Mouse (Mus musculus) intestine, embryonic 14.5 days (tissue): Measurements from ENCODE around the gene Gpt2. TPM values are rescaled to one million over a fixed set of nuclear protein-coding genes. Genes with fewer than 3 reads are reported as not detected.

Experiments used
- ATAC-seq: fragments of 200-750 bp; cut with Nextera tagmentation; replicated peaks from 2 replicates; pipeline ENCODE4 v1.8.0; 2017; ENCODE audit warnings: low read depth, moderate number of reproducible peaks, moderate TSS enrichment, moderate library complexity; ENCODE audit not compliant: low FRiP score, low TSS enrichment
- DNase-seq: peaks from one replicate; pipeline ENCODE4 v3.0.0-alpha.2; 2018; ENCODE audit warnings: low spot score
- H3K27ac ChIP-seq: fragments of 300-500 bp; sonication (generic); 2 replicates; pipeline ENCODE4 v1.5.1; 2014; ENCODE audit warnings: low read depth, mild to moderate bottlenecking, control low read depth
- H3K27me3 ChIP-seq: fragments of 300-500 bp; sonication (generic); replicated peaks from 2 replicates; pipeline ENCODE4 v1.6.1; 2014; ENCODE audit warnings: low read length, control low read depth; ENCODE audit not compliant: control insufficient read depth, insufficient read depth
- H3K36me3 ChIP-seq: fragments of 300-500 bp; sonication (generic); 2 replicates; pipeline ENCODE4 v1.6.1; 2014; ENCODE audit warnings: low read length, control low read depth; ENCODE audit not compliant: control insufficient read depth, insufficient read depth
- H3K4me1 ChIP-seq: fragments of 300-500 bp; sonication (generic); replicated peaks from 2 replicates; pipeline ENCODE4 v1.6.1; 2014; ENCODE audit warnings: low read length, control low read depth, mixed read lengths; ENCODE audit not compliant: control insufficient read depth, insufficient read depth
- H3K4me2 ChIP-seq: fragments of 300-500 bp; sonication (generic); 2 replicates; pipeline ENCODE4 v1.6.1; 2014; ENCODE audit warnings: low read length
- H3K4me3 ChIP-seq: fragments of 300-500 bp; sonication (generic); 2 replicates; pipeline ENCODE4 v1.5.1; 2014; ENCODE audit warnings: low read depth, low read length, control low read depth, mixed read lengths
- H3K9ac ChIP-seq: fragments of 300-500 bp; sonication (generic); 2 replicates; pipeline ENCODE4 v1.6.1; 2014; ENCODE audit warnings: mild to moderate bottlenecking, low read length
- H3K9me3 ChIP-seq: fragments of 300-500 bp; sonication (generic); 2 replicates; pipeline ENCODE4 v1.6.1; 2016; ENCODE audit warnings: low read length, control low read depth; ENCODE audit not compliant: control insufficient read depth
- WGBS: fragments of 180-500 bp; shearing (Covaris S2); extraction: QIAGEN DNeasy Blood & Tissue Kit; methylation state at CpG from one replicate; pipeline ENCODE4 v1.1.7; 2014; 5-methylcytosine and 5-hydroxymethylcytosine counted together
- polyA plus RNA-seq: library from polyadenylated mRNA; unstranded; fragments of >200 nt; fragmentation: Nextera tagmentation; extraction: Ambion mirVana; gene quantifications from 2 replicates; pipeline ENCODE4 v1.2.1, GENCODE M21; 2014

Gene Gpt2
- polyA plus RNA-seq, 1 experiment from 2014 or later, result 19.7 TPM

GRCm38 (mm10) chr8:85536332-85536731 is 44.0 kb downstream of the Gpt2 start:
- no peak for ATAC-seq
- Histone ChIP-seq H3K9ac (no peak overlapping the region), H3K27me3 (no peaks in the 10 kb centered on the region), H3K4me3 (no peak overlapping the region), H3K4me2 (no peak overlapping the region), H3K27ac (no peak overlapping the region), H3K4me1 (no peaks in the 10 kb centered on the region), H3K36me3 (peaks cover 62% of the 10 kb centered on the region), H3K9me3 (no peaks in the 10 kb centered on the region)
- no peak for DNase-seq
- WGBS, result 93% methylated on average over 2 of the region's 2 CpGs

DNA sequence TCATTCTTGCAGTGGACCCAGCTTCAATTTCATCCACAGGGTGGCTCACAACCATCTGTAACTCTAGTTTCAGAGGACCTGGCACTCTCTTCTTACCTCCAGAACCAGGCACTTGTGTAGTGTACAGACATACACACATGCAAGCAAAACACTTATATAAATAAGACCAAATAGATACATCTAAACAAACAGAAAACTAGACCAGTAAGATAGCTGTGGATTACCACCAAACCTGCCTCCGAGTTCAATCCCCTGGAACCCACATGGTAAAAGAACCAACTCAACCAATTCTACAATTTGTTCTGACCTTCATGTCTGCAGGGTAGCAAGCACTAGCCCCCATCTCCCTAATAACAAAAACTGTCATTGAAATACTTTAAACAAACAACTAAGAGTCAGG is 59.6 kb downstream of the Gpt2 start:
- no peak for ATAC-seq
- Histone ChIP-seq H3K27me3 (no peaks in the 10 kb centered on the region), H3K9me3 (no peaks in the 10 kb centered on the region), H3K9ac (no peak overlapping the region), H3K4me2 (no peak overlapping the region), H3K4me1 (peaks cover 4% of the 10 kb centered on the region), H3K27ac (no peak overlapping the region), H3K4me3 (no peak overlapping the region), H3K36me3 (peaks cover 66% of the 10 kb centered on the region)
- 96% methylated on average over 1 of the region's 1 CpGs for WGBS
- DNase-seq, result no peak

DNA sequence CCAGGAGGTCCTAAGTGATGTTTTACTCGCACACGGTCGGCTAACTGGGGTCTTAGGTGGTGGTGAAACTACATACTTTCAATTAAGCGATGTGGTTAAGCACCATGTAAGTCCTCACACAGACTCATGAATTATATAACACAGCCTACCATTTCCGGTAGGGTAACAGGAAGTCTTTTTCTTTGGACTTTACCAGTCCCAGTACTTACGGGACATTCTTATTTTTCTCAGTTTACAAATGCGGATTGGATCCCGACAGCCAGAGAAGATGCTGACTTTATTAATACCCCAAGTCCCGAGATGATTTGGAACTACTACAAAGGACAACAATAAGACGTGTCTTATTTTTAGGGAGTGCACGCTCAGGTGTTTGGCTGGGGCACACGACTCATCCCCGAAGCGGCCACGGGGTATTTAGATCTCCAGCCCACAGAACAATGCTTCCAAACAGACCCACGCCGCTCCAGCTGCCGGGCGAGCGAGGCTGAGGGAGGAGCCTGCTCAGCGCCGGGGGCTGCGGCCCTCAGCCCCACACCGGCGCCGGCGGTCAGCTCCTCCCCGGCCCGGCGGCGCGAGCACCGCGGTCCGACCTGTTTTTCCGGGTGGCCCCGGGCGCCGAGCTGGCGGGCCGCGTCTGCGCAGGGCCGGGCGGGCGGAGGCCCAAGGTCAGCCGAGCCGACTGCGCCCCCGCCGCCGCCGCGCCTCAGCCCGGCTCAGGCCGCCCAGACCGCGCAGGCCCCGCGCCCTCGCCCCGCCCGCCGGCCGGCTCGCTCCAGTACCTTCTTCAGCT is 62.2 kb downstream of the Gpt2 start:
- 0% methylated on average over 43 of the region's 66 CpGs for WGBS
- H3K9me3 ChIP-seq, result no peaks in the 10 kb centered on the region
- peak; percentile 69 for DNase-seq

GRCm38 (mm10) chr8:85555181-85556145 is 63.1 kb downstream of the Gpt2 start, which contains the start of gene Dnaja2:
Dnaja2 (minus strand) TSS chr8:85555344.
- Histone ChIP-seq H3K27ac (peak within 1 kb of the TSS; percentile 94), H3K4me3 (peak within 1 kb of the TSS; percentile 94), H3K4me2 (peak within 1 kb of the TSS; percentile 97), H3K36me3 (peaks cover 31% of the 10 kb centered on the region), H3K9ac (peak within 1 kb of the TSS; percentile 92), H3K9me3 (no peaks in the 10 kb centered on the region), H3K4me1 (peaks cover 4% of the 10 kb centered on the region), H3K27me3 (no peaks in the 10 kb centered on the region)
- under 1% methylated on average over 71 of the region's 77 CpGs for WGBS
- peak; percentile 97 for DNase-seq
- ATAC-seq, result peak; percentile 94

More for the DNA sequence above, 62.2 kb downstream of the Gpt2 start:
- peak; percentile 86 for ATAC-seq
- Histone ChIP-seq H3K4me1 (peaks cover 4% of the 10 kb centered on the region), H3K27ac (peak overlapping the region; percentile 94), H3K27me3 (no peaks in the 10 kb centered on the region), H3K36me3 (peaks cover 40% of the 10 kb centered on the region), H3K4me3 (peak overlapping the region; percentile 94), H3K9ac (peak overlapping the region; percentile 92), H3K4me2 (peak overlapping the region; percentile 97)

DNA sequence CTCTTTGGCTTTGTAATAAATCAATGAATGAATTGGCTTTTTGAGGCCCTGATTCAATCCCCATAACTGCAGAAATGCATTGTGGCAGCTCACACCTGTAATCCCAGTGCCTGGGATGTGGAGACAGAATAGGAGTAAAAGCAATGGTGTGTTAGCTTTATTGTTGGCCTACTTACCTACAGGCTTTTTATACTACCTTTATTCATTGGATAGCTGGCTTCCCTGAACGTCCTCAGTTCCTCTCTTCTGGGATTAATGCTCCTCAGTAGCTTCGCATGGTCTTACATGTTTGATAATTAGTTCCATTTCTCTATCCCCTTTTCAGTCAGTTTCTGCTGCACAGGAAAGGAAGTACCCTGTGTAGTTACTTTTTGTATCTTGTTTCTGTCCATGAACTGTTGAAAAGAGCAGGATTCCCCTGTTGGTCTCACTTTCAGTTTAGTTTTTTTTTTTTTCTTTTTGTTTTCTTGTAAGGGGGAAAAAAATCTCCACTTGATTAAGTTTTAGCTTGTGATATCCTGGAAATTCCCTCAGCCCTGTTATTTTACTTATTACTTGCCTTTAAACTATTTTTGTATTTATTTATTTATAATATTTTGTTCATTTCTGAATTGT is 64.7 kb downstream of the Gpt2 start:
- H3K27ac ChIP-seq, result no peak overlapping the region
- H3K27me3 ChIP-seq, result no peaks in the 10 kb centered on the region
- H3K36me3 ChIP-seq, result peaks cover 15% of the 10 kb centered on the region
- DNase-seq, result no peak
- no peak for ATAC-seq
- H3K9ac ChIP-seq, result no peak overlapping the region
- H3K9me3 ChIP-seq, result no peaks in the 10 kb centered on the region
- H3K4me1 ChIP-seq, result peaks cover 4% of the 10 kb centered on the region
- WGBS, result 77% methylated on average over 2 of the region's 2 CpGs
- no peak overlapping the region for H3K4me2 ChIP-seq
- H3K4me3 ChIP-seq, result no peak overlapping the region

DNA sequence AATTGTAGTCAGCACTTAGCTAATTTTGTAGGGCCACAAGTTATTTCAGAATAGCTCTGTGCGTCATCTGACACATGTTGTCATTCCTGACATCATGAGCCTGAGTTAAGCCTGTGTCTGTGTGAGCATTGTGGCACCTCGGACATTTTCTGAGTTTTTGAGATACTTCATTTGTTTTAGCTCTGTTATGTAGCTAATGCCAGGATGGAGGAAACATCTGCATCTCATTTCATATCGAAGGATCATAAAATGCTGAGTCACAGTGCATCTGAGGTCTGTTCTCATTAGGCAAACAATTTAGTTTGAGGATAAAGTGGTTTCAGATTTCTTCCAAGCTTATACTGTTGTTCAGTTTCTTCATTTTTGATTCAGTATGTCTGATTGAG is 65.2 kb downstream of the Gpt2 start:
- Histone ChIP-seq H3K27ac (no peak overlapping the region), H3K9ac (no peak overlapping the region), H3K4me3 (no peak overlapping the region), H3K4me2 (no peak overlapping the region), H3K4me1 (peaks cover 4% of the 10 kb centered on the region), H3K36me3 (peaks cover 10% of the 10 kb centered on the region), H3K9me3 (no peaks in the 10 kb centered on the region), H3K27me3 (no peaks in the 10 kb centered on the region)
- WGBS, result 74% methylated on average over 3 of the region's 3 CpGs
- ATAC-seq (no peak), DNase-seq (no peak)

GRCm38 (mm10) chr8:85559201-85559600 is 66.8 kb downstream of the Gpt2 start:
- no peaks in the 10 kb centered on the region for H3K9me3 ChIP-seq
- H3K36me3 ChIP-seq, result no peaks in the 10 kb centered on the region
- ATAC-seq, result no peak
- H3K4me3 ChIP-seq, result no peak overlapping the region
- no peak for DNase-seq
- H3K27ac ChIP-seq, result no peak overlapping the region
- H3K4me2 ChIP-seq, result no peak overlapping the region
- H3K4me1 ChIP-seq, result peaks cover 4% of the 10 kb centered on the region
- 77% methylated on average over 1 of the region's 1 CpGs for WGBS
- H3K27me3 ChIP-seq, result no peaks in the 10 kb centered on the region
- H3K9ac ChIP-seq, result no peak overlapping the region

- H3K4me1 ChIP-seq, result peaks cover 4% of the 10 kb centered on the region
- H3K36me3 ChIP-seq, result no peaks in the 10 kb centered on the region
- H3K4me2 ChIP-seq, result no peak overlapping the region
- no peaks in the 10 kb centered on the region for H3K27me3 ChIP-seq
- no peak overlapping the region for H3K4me3 ChIP-seq
- WGBS, result 61% methylated on average over 2 of the region's 2 CpGs
- no peak overlapping the region for H3K9ac ChIP-seq
- H3K9me3 ChIP-seq, result no peaks in the 10 kb centered on the region
- ATAC-seq, result no peak
- no peak for DNase-seq
- no peak overlapping the region for H3K27ac ChIP-seq
Observed at GRCm38 (mm10) chr8:85559966-85560365, 67.6 kb downstream of the Gpt2 start.
